Mouse (Mus musculus) heart, adult 2 months (tissue): ENCODE measurements at regions not wholly inside any gene's neighbourhood (a gene's known extent, or its start where the extent isn't known, plus 50 kb on each side); places are given as distances from the start of the nearest gene placed in this dataset.

Experiments used
- CTCF ChIP-seq: fragments of 200-600 bp; IDR thresholded peaks from 2 replicates; pipeline ENCODE4 v1.8.1; 2022; ENCODE audit warnings: antibody characterized with exemption, mild to moderate bottlenecking, moderate library complexity
- POLR2A ChIP-seq: fragments of 200-500 bp; IDR thresholded peaks from 2 replicates; pipeline ENCODE4 v1.6.1; 2011; ENCODE audit warnings: mild to moderate bottlenecking, low read depth, low read length, control low read depth; ENCODE audit not compliant: insufficient read depth

DNA sequence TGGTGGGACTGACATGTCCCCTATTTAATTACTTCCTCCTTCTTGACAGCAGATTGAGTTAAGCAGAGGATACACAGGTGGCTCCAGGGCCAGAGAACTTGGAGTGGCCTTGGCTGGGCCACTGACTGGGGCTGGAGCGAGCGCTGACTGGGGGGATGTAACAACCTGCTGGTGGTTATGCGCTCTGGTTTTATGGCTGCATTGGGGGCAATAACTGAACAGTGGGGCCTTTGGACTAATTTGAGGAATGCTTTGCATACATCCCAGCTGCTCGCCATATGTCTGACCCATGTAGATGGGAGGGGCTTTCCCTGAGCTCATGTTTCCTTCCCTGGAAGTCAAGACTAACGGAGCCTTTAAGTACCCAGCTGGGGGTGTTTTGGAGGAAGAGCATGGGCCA, 163.0 kb downstream of the Mid1ip1 start:
- TF ChIP-seq CTCF (no peak), POLR2A (no peak)
